Mouse (Mus musculus): ENCODE data around the gene Larp1. TPM values are rescaled to one million over a fixed set of nuclear protein-coding genes. Genes with fewer than 3 reads are reported as not detected.

Larp1 gene
- total and polyA plus RNA-seq, 2 experiments from 2014 or later = 14.9 to 41.0 TPM

DNA sequence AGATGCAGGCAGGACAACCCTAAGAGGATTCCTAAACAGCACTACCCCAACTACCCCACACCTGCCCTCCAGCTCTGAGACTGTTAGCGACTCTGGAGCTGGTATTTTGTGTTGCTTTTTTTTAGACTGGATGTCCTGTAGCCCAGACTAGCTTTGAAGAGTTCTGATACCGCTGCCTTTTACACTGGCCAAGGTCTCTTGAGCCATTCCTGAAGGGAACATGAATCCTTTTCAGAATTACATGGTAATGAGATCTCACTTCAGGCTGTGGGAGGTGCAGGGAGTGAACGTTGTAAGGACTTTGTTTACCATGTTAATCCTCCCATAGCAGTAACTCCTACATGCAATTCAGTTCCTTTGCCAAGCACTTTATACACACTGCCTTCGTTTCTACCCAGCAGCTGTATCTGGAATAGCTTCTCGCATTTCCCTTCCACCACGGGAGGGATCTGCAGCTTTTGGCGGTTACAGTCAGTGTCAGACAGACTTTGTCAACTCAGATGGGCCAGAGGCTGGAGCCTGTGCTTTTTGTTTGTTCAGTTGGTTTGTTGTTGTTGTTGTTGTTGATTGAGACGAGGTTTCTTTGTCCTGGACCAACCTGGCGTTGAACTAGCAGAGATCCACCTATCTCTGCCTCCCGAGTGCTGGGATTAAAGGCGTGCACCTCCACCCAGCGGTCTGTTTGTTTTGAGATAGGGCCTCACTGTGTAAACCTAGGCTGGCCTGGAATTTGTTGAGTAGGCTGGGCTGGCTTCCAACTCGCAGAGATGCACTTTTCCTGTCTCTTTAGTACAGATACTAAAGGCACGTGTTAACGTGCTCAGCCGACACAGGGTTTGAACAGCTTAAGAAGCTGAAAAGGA, 25.2 kb upstream of the Larp1 start:
- Histone ChIP-seq H3K9me3 (ENCODE audit: low read length) (no peaks in the 10 kb centered on the region), H3K4me2 (ENCODE audit: low read depth, low read length) (no peak overlapping the region), H3K4me3 (ENCODE audit: low read length) (no peak overlapping the region), H3K27ac (no peak overlapping the region), H3K27me3 (ENCODE audit: insufficient read depth, low read length) (no peaks in the 10 kb centered on the region), H3K9ac (replicated peaks; ENCODE audit: low read length) (no peak overlapping the region), H3K4me1 (ENCODE audit: insufficient read depth, low read length) (no peaks in the 10 kb centered on the region), H3K36me3 (ENCODE audit: insufficient read depth, low read length) (no peaks in the 10 kb centered on the region)
- no peak for ATAC-seq
- DNase-seq (ENCODE audit: low spot score) = no peak
- 50% methylated on average over 16 of the region's 16 CpGs for WGBS
- no peak for TF ChIP-seq CTCF (IDR thresholded peaks at IDR 0.05; ENCODE audit: low read depth)

DNA sequence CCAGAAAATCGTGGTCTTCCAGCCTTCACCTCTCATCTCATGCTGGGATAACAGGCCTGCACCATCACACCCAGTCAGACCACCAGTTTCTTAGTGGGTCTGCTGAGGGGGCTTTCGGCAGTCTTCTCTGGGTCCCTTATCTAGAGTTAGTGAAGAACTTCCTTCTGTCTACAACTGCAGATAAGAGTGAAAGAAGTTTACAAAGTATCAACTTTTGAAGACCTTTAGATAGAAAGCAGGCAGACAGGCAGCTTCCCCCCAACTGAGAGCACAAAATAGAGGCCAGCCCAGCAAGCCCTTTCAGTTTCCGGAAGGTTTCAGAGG, 24.6 kb upstream of the Larp1 start:
- Histone ChIP-seq H3K4me3 (ENCODE audit: low read length) (no peak overlapping the region), H3K36me3 (ENCODE audit: insufficient read depth, low read length) (no peaks in the 10 kb centered on the region), H3K9ac (replicated peaks; ENCODE audit: low read length) (no peak overlapping the region), H3K4me1 (ENCODE audit: insufficient read depth, low read length) (no peaks in the 10 kb centered on the region), H3K27me3 (ENCODE audit: insufficient read depth, low read length) (no peaks in the 10 kb centered on the region), H3K27ac (no peak overlapping the region), H3K4me2 (ENCODE audit: low read depth, low read length) (no peak overlapping the region), H3K9me3 (ENCODE audit: low read length) (no peaks in the 10 kb centered on the region)
- TF ChIP-seq CTCF (IDR thresholded peaks at IDR 0.05; ENCODE audit: low read depth) = no peak
- DNase-seq (ENCODE audit: low spot score) (no peak), ATAC-seq (no peak)
- 57% methylated on average over 3 of the region's 3 CpGs for WGBS

GRCm38 (mm10) chr11:57985485-57985884, 23.4 kb upstream of the Larp1 start:
- no peak overlapping the region for H3K9ac ChIP-seq (replicated peaks; ENCODE audit: low read length)
- H3K27me3 ChIP-seq (ENCODE audit: insufficient read depth, low read length) = no peaks in the 10 kb centered on the region
- no peak for ATAC-seq
- no peak overlapping the region for H3K27ac ChIP-seq
- no peaks in the 10 kb centered on the region for H3K4me1 ChIP-seq (ENCODE audit: insufficient read depth, low read length)
- 93% methylated on average over 2 of the region's 3 CpGs for WGBS
- H3K9me3 ChIP-seq (ENCODE audit: low read length) = no peaks in the 10 kb centered on the region
- no peak for DNase-seq (ENCODE audit: low spot score)
- H3K4me3 ChIP-seq (ENCODE audit: low read length) = no peak overlapping the region
- no peaks in the 10 kb centered on the region for H3K36me3 ChIP-seq (ENCODE audit: insufficient read depth, low read length)
- TF ChIP-seq CTCF (IDR thresholded peaks at IDR 0.05; ENCODE audit: low read depth) = no peak
- H3K4me2 ChIP-seq (ENCODE audit: low read depth, low read length) = no peak overlapping the region

DNA sequence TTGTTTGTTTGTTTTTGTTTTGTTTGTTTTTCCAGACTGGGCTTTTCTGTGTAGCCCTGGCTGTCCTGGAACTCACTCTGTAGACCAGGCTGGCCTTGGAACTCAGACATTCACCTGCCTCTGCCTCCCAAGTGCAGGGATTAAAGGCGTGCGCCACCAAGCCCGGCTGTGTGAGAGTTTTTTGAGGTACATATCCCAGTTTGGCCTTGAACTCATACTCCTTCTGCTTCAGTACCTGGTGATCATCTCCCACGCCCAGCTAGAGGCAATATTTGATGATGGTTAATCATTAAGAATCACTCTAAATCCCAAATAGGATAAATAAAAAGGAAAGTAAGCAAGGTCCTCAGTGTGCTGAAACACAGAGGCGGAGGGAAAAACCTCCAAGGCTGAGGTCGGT, 22.8 kb upstream of the Larp1 start:
- DNase-seq (ENCODE audit: low spot score) (no peak), ATAC-seq (no peak)
- H3K36me3 ChIP-seq (ENCODE audit: insufficient read depth, low read length) = no peaks in the 10 kb centered on the region
- no peak overlapping the region for H3K9ac ChIP-seq (replicated peaks; ENCODE audit: low read length)
- no peaks in the 10 kb centered on the region for H3K9me3 ChIP-seq (ENCODE audit: low read length)
- TF ChIP-seq CTCF (IDR thresholded peaks at IDR 0.05; ENCODE audit: low read depth) = no peak
- no peak overlapping the region for H3K4me2 ChIP-seq (ENCODE audit: low read depth, low read length)
- no peak overlapping the region for H3K4me3 ChIP-seq (ENCODE audit: low read length)
- H3K27me3 ChIP-seq (ENCODE audit: insufficient read depth, low read length) = no peaks in the 10 kb centered on the region
- H3K27ac ChIP-seq = no peak overlapping the region
- H3K4me1 ChIP-seq (ENCODE audit: insufficient read depth, low read length) = no peaks in the 10 kb centered on the region
- 92% methylated on average over 6 of the region's 6 CpGs for WGBS

- no peak for ATAC-seq
- no peak for TF ChIP-seq CTCF (IDR thresholded peaks at IDR 0.05; ENCODE audit: low read depth)
- WGBS = 87% methylated on average over 6 of the region's 6 CpGs
- Histone ChIP-seq H3K4me2 (ENCODE audit: low read depth, low read length) (no peak overlapping the region), H3K4me3 (ENCODE audit: low read length) (no peak overlapping the region), H3K36me3 (ENCODE audit: insufficient read depth, low read length) (no peaks in the 10 kb centered on the region), H3K27ac (no peak overlapping the region), H3K27me3 (ENCODE audit: insufficient read depth, low read length) (no peaks in the 10 kb centered on the region), H3K4me1 (ENCODE audit: insufficient read depth, low read length) (no peaks in the 10 kb centered on the region), H3K9ac (replicated peaks; ENCODE audit: low read length) (no peak overlapping the region), H3K9me3 (ENCODE audit: low read length) (no peaks in the 10 kb centered on the region)
- DNase-seq (ENCODE audit: low spot score) = no peak
Observed at GRCm38 (mm10) chr11:57986456-57986855, 22.4 kb upstream of the Larp1 start.

GRCm38 (mm10) chr11:57986861-57987260, 22.0 kb upstream of the Larp1 start:
- Histone ChIP-seq H3K27ac (no peak overlapping the region), H3K36me3 (ENCODE audit: insufficient read depth, low read length) (no peaks in the 10 kb centered on the region), H3K9me3 (ENCODE audit: low read length) (no peaks in the 10 kb centered on the region), H3K27me3 (ENCODE audit: insufficient read depth, low read length) (no peaks in the 10 kb centered on the region), H3K4me1 (ENCODE audit: insufficient read depth, low read length) (no peaks in the 10 kb centered on the region), H3K4me2 (ENCODE audit: low read depth, low read length) (no peak overlapping the region), H3K9ac (replicated peaks; ENCODE audit: low read length) (no peak overlapping the region), H3K4me3 (ENCODE audit: low read length) (no peak overlapping the region)
- WGBS = 94% methylated on average over 7 of the region's 7 CpGs
- no peak for TF ChIP-seq CTCF (IDR thresholded peaks at IDR 0.05; ENCODE audit: low read depth)
- ATAC-seq (no peak), DNase-seq (ENCODE audit: low spot score) (no peak)

GRCm38 (mm10) chr11:57998168-57998567, 10.7 kb upstream of the Larp1 start:
- Histone ChIP-seq H3K9ac (replicated peaks; ENCODE audit: low read length) (no peak overlapping the region), H3K36me3 (ENCODE audit: insufficient read depth, low read length) (no peaks in the 10 kb centered on the region), H3K4me1 (ENCODE audit: insufficient read depth, low read length) (no peaks in the 10 kb centered on the region), H3K4me3 (ENCODE audit: low read length) (no peak overlapping the region), H3K9me3 (ENCODE audit: low read length) (no peaks in the 10 kb centered on the region), H3K27ac (no peak overlapping the region), H3K27me3 (ENCODE audit: insufficient read depth, low read length) (no peaks in the 10 kb centered on the region), H3K4me2 (ENCODE audit: low read depth, low read length) (no peak overlapping the region)
- no peak for TF ChIP-seq CTCF (IDR thresholded peaks at IDR 0.05; ENCODE audit: low read depth)
- DNase-seq (ENCODE audit: low spot score) = no peak
- no peak for ATAC-seq
- WGBS = 83% methylated on average over 7 of the region's 7 CpGs
